Mouse (Mus musculus) ovary, postnatal 10 days (tissue): ENCODE data around the gene Frmd6.

ENCODE experiments used
- DNase-seq: peaks from one replicate; pipeline ENCODE4 v3.0.0; 2022; ENCODE audit warnings: low spot score

The Frmd6 gene

DNA sequence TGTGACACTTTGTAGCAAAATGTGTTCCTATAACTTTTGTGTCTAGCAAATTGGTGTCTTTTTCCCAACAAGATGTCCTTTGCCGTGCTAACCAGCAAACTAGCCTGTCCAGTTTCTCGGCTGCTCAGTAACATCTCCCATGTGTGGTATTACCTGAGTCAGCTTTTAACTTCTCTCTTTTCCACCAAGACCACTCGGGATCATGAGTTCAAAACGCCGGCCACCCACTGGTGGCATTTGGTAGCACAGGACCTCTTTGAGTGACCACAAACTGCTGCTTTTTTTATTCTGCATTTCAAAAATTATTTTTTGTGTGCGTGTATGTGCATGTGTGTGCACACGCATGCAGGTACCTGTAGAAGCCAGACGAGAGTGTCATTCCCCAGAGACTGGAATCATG, 73.1 kb downstream of the Frmd6 start:
- DNase-seq = no peak

DNA sequence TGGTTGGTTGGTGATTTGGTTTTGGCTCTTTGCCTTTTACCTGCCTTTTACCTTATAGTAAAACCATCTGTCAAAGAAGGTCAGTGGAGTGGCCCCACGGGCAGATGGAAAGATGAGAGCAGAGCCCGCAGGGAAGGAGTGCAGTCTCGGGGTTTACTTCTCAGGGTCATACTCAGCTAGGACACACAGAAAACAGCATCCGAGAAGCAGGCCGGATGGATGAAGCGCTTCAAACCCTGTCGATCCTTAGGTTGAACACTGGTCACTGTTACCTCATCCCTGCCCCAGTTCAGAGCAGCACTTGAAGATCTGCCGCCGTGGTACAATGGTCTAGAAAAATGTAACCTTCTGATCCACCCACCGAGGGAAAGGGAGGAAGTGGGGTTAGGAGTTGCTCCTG, 79.2 kb downstream of the Frmd6 start:
- DNase-seq = no peak

DNA sequence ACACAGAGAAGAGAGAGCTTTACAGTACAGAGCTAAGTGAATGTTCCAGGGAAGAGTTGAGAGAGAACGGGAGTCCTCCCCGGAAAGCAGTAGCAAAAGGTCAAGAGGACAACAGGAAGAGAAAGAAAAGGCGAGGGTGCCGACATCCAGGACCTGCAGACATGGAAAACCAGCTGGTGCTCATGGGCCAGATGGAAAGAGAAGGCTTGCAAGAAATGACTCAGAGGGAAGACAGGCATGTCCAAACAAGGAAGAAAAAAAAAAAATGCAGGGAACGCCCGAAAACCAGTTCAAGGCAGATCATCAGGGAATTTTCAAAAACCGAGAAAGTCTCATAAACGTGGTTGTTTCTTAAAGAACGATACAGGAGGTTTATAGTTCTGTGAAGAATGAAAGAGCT, 81.6 kb downstream of the Frmd6 start:
- DNase-seq = no peak

DNA sequence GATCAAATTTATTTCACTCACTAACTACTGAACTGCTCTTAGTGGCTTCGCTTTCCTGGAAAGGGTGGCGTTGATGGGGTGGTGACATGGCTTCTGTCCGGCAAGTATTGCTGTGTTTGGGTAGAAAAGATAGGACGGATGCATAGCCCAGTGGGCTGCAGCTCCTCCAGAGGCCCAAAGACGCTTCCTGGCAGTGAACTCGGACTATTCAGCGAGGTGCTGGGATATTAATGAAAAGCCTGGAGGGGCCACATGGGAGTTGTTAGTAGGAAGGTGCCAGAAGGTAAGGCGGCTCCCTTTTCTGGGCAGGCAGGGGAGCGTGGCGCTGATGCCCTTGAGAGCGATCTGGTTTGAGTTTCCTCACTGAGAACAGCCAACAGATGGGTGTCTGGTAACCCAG, 82.3 kb downstream of the Frmd6 start:
- DNase-seq = no peak

DNA sequence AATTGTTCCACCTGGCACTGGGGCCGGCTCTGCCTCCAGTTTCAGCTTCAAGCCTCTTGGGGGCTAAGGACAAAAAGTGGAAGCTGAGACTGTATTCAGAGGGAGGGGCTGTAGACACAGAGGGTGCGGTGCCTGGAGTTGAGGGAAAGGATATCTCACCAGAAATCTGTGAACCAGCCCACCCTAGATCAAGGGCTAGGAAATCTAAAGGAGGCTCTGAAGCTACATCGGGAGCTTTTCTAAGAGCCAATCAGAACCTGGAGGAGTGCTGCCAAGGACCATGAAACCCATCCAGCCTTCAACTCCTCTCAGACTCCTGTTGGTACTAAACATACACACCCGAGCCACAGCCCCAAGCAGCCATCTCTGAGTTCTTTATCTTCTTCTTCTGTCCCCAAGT, 82.8 kb downstream of the Frmd6 start:
- no peak for DNase-seq

DNA sequence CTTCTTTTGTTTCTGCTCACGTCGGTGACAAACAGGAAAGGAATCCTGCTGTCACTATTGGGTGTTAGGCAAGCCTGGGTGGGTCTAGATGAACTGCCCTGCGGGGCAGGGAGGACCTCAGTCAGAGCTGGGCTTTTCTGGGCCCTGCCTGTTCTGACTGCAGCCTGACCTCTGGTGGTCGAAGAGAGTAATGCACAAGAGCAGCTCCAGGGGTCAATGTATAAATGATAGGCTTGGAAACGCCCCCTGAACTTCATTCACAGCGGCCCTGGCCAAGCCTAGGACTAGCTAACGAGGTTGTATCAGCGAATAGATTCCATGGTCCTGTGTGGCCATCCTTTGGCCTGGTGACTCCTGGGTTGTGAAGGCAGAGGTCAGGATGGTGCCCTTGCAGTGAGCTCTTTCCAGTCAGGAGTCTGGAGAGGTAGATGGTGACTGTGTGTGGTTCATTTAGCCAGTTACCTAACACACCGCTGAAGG, 85.0 kb downstream of the Frmd6 start:
- peak; percentile 75 for DNase-seq

DNA sequence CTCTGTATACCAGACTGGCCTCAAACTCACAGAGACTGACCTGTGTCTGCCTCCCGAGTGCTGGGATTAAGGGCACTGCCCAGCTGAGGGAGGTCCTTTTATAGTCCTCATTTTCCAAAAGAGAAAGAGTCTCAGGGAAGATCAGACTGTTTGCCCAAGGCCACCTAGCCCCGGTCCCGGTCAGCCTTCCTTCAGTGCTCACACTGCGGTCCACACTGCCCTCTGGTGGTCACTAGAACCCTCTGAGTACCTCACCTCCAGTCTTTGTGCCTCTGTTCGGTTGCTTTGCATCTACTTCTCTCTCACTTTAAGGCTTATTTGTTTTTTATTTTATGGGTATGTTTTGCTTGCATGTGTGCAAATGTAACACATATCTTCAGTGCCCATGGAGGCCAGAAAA, 85.7 kb downstream of the Frmd6 start:
- DNase-seq = peak; percentile 56

DNA sequence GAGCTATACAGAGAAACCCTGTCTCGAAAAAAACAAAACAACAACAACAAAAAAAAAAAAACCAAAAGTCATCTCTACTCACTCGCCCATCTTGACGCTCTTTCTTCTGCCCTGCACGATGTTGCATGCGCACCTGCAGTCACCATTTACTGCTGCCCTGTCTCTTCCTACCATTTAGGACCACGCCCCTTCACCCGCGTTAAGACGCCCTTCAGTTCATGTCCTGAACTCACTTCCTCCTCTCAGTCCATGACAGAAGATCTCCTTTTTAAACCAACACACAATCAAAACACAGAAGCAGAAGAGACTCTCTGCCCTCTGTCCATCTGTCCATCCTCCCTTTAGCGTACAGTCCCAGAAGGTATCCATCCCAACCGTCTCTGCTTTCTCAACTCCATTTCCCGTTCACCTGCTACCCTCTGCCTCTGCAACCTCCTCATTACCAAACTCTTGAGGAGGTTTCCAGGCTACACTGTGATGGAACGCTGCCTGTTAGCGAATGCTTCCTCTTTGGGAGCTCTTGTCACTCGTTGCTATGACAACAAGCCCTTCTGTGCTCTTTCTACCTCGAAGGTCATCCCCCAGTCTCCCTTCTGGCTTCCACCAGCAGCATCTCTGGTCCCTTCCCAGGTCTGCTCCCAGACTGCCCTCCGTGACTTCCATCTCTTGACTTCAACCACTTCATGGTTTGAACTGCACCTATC, 86.5 kb downstream of the Frmd6 start:
- DNase-seq = no peak

DNA sequence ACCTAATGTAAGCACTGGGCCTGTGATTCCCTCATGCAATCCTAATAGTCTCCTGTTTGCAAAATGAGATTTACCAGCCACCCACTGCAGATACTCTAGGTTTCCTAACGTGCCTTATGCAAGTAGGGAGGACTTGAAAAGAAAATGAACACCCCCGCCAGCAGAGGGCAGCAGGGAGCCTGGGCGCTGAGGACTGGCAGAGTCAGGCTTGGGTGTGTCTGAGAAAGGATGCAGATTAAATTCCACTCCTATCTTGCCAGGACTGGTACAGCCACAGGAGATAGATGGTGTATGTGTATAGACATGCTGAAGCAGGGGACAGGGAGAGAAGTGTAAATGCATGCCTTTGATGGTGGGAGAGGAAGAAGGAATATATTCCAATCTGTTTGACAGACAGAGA, 88.1 kb downstream of the Frmd6 start:
- DNase-seq = no peak

DNA sequence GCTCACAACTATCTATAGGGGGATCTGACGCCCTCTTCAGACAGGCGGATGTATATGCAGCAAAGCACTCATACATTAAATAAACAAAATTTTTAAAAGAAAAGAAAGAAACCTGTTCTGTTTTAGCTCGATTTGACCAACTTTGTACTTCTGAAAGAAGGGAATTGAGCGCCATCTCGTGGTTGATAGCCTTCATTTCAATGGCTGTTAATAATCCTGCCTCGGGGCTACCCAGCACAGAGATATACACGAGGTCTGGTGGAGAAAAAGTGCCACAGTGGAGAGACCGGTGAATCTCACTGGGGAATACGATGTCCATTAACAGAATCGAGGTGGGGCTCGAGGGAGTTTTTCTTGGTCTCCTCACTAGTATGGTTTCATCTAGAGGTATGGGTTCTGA, 89.1 kb downstream of the Frmd6 start:
- no peak for DNase-seq

DNA sequence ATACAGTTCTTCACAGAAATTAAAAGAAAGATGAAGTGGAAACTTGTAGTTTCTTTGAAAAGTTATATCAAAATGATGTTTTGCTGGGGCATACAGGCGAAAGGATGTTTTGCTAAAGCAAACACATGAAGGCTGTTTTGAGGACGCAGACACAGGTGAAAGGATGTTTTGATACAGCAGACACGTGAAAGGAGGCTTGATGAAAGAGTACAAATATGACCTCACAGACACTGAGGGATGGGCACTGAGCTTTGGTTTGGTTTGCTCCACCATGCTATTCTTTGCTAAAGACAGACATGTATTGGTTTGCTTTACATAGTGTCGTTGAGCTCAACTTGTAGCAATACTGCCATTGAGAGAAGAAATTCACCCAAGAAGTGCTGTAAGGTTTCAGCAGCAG, 104.5 kb downstream of the Frmd6 start:
- DNase-seq = no peak

DNA sequence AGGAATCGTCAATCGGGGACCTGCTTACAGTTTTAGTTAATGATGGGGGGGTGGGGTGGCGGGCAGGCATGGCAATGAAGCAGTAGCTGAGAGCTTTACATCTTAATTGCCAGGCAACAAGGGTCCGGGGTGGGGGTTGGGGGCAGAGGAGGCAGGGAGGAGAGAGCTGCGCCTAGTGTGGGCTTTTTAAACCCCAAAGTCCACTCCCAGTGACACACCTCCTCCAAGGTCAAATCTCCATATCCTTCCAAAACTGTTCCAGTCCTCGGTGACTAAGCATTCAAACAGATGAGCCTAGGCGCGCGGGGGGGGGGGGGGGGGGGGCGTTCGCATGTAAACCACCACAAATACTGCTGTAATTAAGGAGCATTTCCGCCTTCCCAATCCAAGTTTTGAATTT, 111.8 kb downstream of the Frmd6 start:
- DNase-seq = no peak

DNA sequence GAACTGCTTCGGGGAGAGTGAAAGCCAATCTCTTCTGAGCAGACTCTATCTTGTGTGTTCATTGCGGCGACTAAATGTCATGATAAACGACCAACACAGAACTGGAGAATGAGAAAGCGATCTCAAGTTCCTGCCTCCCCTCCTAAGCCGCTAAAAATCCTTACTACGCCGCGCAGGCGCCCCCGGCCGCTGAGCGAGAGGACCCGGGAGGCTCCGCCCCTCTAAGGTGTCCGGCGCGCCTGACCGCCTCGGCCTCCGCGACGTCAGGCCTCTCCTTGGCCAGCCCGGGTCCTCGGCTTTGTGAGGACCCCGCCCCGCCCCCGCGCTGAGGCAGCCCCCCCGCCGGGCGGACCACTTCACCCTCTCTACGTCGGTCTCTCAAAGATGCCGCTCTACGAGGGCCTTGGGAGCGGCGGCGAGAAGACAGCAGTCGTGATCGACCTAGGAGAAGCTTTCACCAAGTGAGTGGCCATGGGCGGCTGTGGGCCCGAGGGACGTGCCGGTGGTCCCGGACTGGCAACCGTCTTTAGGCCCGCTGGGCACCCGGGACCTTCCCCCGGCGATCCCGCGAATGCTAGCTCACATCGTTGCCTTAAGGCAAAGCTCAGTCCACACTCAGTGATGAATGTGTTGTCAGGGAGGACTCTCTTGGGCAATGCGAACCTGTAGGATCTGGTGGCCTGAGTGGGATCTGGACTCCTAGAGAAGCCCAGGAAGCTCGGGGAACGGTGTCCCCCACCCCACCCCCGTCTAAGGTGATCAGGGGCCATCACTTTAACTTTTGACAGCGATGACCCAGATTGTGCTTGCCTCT, 112.5 kb downstream of the Frmd6 start, which contains the start of gene Actr10:
Gene Actr10 (plus strand): TSS at position 287 of the 814 bp plus-strand sequence.
- DNase-seq = peak; percentile 97

DNA sequence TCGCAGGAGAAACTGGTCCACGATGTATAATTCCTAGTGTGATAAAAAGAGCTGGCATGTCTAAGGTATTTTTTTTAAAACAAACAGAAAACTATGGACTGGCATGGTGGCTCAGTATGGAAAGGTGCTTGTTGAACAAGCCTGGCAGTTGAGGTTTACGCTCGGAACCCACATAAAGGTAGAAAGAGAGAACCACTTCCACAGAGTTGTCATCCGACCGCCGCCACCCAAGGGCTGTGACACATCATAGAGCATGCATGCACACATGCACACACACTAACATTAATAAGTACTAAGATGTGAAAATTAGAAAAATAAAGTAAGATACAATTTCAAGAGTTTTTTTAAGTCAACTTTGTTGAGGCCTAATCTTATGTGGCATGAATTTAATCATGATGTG, 115.5 kb downstream of the Frmd6 start:
- DNase-seq = no peak

DNA sequence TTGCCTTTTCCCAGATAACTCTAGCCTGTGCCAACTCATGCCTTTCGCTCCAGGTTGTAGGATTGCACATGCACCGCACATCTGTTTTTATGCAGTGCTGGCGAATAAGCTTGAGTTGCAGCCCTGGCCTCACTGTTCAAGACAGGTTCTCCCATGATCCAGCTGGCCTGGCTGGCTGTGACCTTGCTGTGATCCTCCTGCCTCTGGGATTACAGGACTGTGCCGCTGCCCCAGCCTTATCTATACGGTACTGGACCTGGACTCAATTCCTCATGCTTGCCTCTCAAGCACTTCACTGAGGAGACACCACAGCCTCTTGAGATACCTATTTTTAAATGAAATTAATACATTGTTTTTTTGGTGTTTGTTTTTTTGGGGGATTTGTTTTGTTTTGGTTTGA, 118.9 kb downstream of the Frmd6 start:
- DNase-seq = no peak

DNA sequence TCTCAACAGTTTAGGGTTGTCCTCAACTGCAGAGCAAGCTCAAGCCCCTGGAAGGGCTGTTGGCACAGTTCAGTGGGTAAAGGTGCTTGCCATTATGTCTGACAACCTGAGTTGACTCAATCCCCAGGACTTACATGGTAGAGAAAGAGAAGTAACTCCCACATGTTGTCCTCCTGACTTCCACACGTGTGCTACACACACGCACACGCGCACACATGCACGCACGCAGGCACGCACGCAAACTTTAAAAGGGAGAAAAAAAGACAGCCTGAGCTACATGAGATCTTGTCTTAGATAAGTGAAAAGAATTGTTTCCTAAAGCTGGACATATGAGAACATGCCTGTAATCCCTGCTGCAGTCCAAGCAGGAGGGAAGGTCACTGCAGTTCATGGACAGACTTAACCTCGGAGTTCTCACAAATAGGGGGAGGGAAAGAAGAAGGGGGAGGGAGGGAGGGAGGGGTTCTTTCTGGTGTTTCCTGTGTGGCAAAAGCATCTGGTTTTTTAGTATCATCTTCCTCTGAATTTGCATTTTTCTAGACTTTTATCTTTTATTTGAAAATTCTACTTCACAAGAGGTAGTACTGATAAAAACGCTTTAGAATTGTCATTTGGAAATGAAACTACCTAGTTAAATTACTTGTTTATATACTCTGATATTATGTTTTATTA, 121.4 kb downstream of the Frmd6 start:
- DNase-seq = no peak
